Mouse (Mus musculus) forebrain, embryonic 16.5 days (tissue): ENCODE measurements around the gene Slc41a2. TPM values are rescaled to one million over a fixed set of nuclear protein-coding genes. Genes with fewer than 3 reads are reported as not detected.

ENCODE experiments used
- ATAC-seq: fragments of 200-750 bp; cut with Nextera tagmentation; 2 replicates; pipeline ENCODE4 v1.8.0; 2017; ENCODE audit warnings: mild to moderate bottlenecking, moderate library complexity
- H3K27ac ChIP-seq: fragments of 300-500 bp; sonication (generic); 2 replicates; pipeline ENCODE4 v1.5.1; 2014; ENCODE audit warnings: low read length, control low read depth
- H3K27me3 ChIP-seq: fragments of 300-500 bp; sonication (generic); replicated peaks from 2 replicates; pipeline ENCODE4 v1.6.1; 2014; ENCODE audit warnings: low read length; ENCODE audit not compliant: control insufficient read depth, insufficient read depth
- H3K36me3 ChIP-seq: fragments of 300-500 bp; sonication (generic); 2 replicates; pipeline ENCODE4 v1.6.1; 2014; ENCODE audit not compliant: control insufficient read depth, insufficient read depth
- H3K4me1 ChIP-seq: fragments of 300-500 bp; sonication (generic); replicated peaks from 2 replicates; pipeline ENCODE4 v1.6.1; 2014; ENCODE audit warnings: low read length; ENCODE audit not compliant: control insufficient read depth, insufficient read depth
- H3K4me2 ChIP-seq: fragments of 300-500 bp; sonication (generic); 2 replicates; pipeline ENCODE4 v1.6.1; 2014; ENCODE audit warnings: mild to moderate bottlenecking, low read length, control low read depth
- H3K4me3 ChIP-seq: fragments of 300-500 bp; sonication (generic); replicated peaks from 2 replicates; pipeline ENCODE4 v1.5.1; 2014; ENCODE audit warnings: mild to moderate bottlenecking, low read length, control low read depth
- H3K9ac ChIP-seq: fragments of 300-500 bp; sonication (generic); replicated peaks from 2 replicates; pipeline ENCODE4 v1.6.1; 2014; ENCODE audit warnings: low read depth, low read length, control low read depth
- H3K9me3 ChIP-seq: fragments of 300-500 bp; sonication (generic); 2 replicates; pipeline ENCODE4 v1.6.1; 2016; ENCODE audit warnings: low read length; ENCODE audit not compliant: control insufficient read depth
- WGBS: fragments of 180-500 bp; shearing (Covaris S2); extraction: QIAGEN DNeasy Blood & Tissue Kit; methylation state at CpG from one replicate; pipeline ENCODE4 v1.1.7; 2014; 5-methylcytosine and 5-hydroxymethylcytosine counted together
- polyA plus RNA-seq: library from polyadenylated mRNA; unstranded; fragments of >200 nt; fragmentation: Nextera tagmentation; extraction: Ambion mirVana; gene quantifications from 2 replicates; pipeline ENCODE4 v1.2.1, GENCODE M21; 2015

Gene Slc41a2
- polyA plus RNA-seq, 1 experiment from 2014 or later = 6.8 TPM

- Histone ChIP-seq H3K36me3 (no peaks in the 10 kb centered on the region), H3K27ac (no peak overlapping the region), H3K9ac (no peak overlapping the region), H3K4me3 (no peak overlapping the region), H3K9me3 (no peaks in the 10 kb centered on the region), H3K27me3 (no peaks in the 10 kb centered on the region), H3K4me2 (no peak overlapping the region), H3K4me1 (peaks cover 23% of the 10 kb centered on the region)
- 67% methylated on average over 15 of the region's 15 CpGs for WGBS
- ATAC-seq = 0 out of 2 replicates have a peak, but pooled peaks have one; percentile 24
Observed at GRCm38 (mm10) chr10:83181831-83182572, 155.7 kb downstream of the Slc41a2 start.

Other genes starting within 250 kb of the Slc41a2 start
- gene D10Wsu102e, start 22.3 kb upstream of the Slc41a2 start, polyA plus RNA-seq = 1.1 and 1.3 TPM in 2 replicates
- gene Aldh1l2, start 196.3 kb upstream of the Slc41a2 start, polyA plus RNA-seq = 23.7 and 23.9 TPM in 2 replicates
- 31.8 and 32.3 TPM in 2 replicates for gene Washc4, start 205.9 kb upstream of the Slc41a2 start, polyA plus RNA-seq